Mouse (Mus musculus) heart, adult 2 months (tissue): ENCODE measurements around the gene Lca5.

ENCODE experiments used
- CTCF ChIP-seq: fragments of 200-600 bp; IDR thresholded peaks from 2 replicates; pipeline ENCODE4 v1.8.1; 2022; ENCODE audit warnings: antibody characterized with exemption, mild to moderate bottlenecking, moderate library complexity
- EP300 ChIP-seq: fragments of 200-500 bp; IDR thresholded peaks from 2 replicates; pipeline ENCODE4 v1.6.1; 2011; ENCODE audit warnings: low read depth, low read length, control low read depth; ENCODE audit not compliant: insufficient read depth
- POLR2A ChIP-seq: fragments of 200-500 bp; IDR thresholded peaks from 2 replicates; pipeline ENCODE4 v1.6.1; 2011; ENCODE audit warnings: mild to moderate bottlenecking, low read depth, low read length, control low read depth; ENCODE audit not compliant: insufficient read depth

DNA sequence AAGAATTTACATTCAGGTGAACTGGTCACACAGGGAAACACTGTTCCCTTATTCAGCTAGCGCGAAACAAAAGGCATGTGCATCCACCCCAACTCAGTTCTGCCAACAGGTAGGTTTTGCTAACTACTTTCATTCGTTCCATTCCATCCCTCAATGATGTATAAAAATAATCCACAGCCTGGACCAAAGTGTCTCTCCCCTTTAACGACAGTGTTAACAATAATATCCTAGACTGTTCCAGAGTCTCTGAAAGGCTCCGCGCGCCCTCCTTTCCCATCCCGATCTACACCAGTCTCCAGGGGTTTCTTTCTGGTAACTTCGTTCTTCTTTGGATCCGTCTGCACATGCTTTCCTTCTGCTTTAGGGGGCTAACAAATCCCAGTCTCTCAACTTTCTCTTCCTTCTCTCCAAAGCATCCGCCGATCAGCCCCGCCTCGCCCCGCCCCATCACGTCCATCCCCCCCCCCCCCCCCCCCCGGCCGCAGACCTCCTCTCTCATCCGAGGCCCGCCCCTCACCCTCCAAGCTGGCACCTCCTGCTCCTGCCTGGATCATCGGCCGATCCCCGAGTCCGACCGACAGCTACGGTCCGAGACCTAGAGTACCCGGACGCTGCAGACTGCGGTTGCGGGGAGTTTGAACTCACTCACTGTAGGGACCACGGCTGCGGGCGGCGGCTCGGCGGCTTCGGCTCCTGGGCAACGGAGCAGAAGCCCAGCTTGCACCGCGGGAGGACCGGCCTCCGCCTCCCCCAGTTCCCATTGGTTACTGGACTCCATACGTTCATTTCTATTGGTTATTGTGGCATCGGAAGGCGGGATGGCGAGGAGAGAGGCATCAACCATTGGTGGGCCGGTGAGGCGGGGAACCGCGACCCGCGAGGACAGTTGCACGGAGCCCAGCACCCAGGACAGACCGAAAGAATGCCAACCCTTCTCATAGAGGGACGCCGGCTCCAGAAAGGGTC, at the start of gene Lca5:
- TF ChIP-seq CTCF = no peak
- TF ChIP-seq EP300 = no peak
- peak; percentile 70 for TF ChIP-seq POLR2A
